ENCODE assay signal across 27 mouse cellular contexts in the genomic region with DNA sequence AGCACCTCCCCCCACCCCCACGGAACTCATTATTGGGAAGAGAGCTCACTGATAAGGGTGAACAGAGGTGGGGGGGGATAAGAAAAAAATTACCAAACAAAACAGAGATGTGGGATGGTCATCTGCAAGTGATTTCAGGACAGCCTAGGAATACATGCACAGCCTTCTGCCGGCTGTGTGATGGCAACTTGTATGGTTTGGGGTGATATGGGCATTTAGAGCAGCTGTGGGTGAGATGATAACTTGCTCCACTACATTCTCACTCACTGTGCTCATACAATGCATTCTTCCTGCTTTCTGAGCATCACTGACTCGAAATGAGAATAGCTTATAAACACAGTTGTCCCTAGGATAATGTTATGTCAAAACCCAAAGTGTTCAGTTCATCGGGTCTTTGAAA.
DNase-seq lines count a peak whose midpoint lies in the region; ATAC-seq and TF ChIP-seq lines count a peak whose summit lies in the region.
"Had no signal": no experiment of that assay in that cellular context is flagged by ENCODE, and none has a peak within 500 bp of the region (broad histone marks: within the 10 kb centered on the region; RNA-seq: fewer than 3 reads in every experiment).

No protein-coding gene starts in this region.

- no peak overlapping the region for H3K27ac ChIP-seq in forebrain, embryonic 11.5 days (ENCODE audit: low read depth, low read length)
- no peak overlapping the region for H3K27ac ChIP-seq in forebrain, embryonic 15.5 days (replicated peaks)
- no peak overlapping the region for H3K27ac ChIP-seq in liver, embryonic 11.5 days (ENCODE audit: low read depth, low read length)
- no peak overlapping the region for H3K27ac ChIP-seq in liver, postnatal 0 days (ENCODE audit: low read depth)
- no peak overlapping the region for H3K27ac ChIP-seq in midbrain, embryonic 15.5 days
- no peak overlapping the region for H3K27ac ChIP-seq in midbrain, embryonic 11.5 days (ENCODE audit: low read depth, low read length)
- H3K27ac ChIP-seq: embryonic facial prominence, embryonic 12.5 days; forebrain, embryonic 10.5 days; heart, adult 2 months; heart, embryonic 15.5 days; hindbrain, embryonic 10.5 days; hindbrain, embryonic 13.5 days had no signal

- no peak overlapping the region for H3K4me2 ChIP-seq in forebrain, embryonic 11.5 days (ENCODE audit: low read depth, low read length, severe bottlenecking)
- H3K4me2 ChIP-seq in forebrain, embryonic 15.5 days (replicated peaks): no peak overlapping the region
- H3K4me2 ChIP-seq in liver, embryonic 11.5 days: no peak overlapping the region
- H3K4me2 ChIP-seq in liver, postnatal 0 days (ENCODE audit: low read depth, low read length): no peak overlapping the region
- H3K4me2 ChIP-seq in midbrain, embryonic 15.5 days: no peak overlapping the region
- H3K4me2 ChIP-seq in midbrain, embryonic 11.5 days: no peak overlapping the region
- H3K4me2 ChIP-seq: embryonic facial prominence, embryonic 12.5 days; heart, embryonic 12.5 days; heart, embryonic 15.5 days; hindbrain, embryonic 13.5 days had no signal

- no peak overlapping the region for H3K9ac ChIP-seq in forebrain, embryonic 11.5 days (ENCODE audit: low read length)
- no peak overlapping the region for H3K9ac ChIP-seq in forebrain, embryonic 15.5 days (replicated peaks)
- H3K9ac ChIP-seq in liver, embryonic 11.5 days (ENCODE audit: low read depth, low read length): no peak overlapping the region
- no peak overlapping the region for H3K9ac ChIP-seq in liver, postnatal 0 days (replicated peaks)
- no peak overlapping the region for H3K9ac ChIP-seq in midbrain, embryonic 15.5 days
- no peak overlapping the region for H3K9ac ChIP-seq in midbrain, embryonic 11.5 days (ENCODE audit: low read length)
- H3K9ac ChIP-seq: embryonic facial prominence, embryonic 12.5 days; heart, embryonic 12.5 days; heart, embryonic 15.5 days; hindbrain, embryonic 13.5 days had no signal

- no peaks in the 10 kb centered on the region for H3K27me3 ChIP-seq in forebrain, embryonic 11.5 days (ENCODE audit: control insufficient read depth, insufficient read depth, low read length)
- H3K27me3 ChIP-seq in forebrain, embryonic 15.5 days: no peaks in the 10 kb centered on the region
- H3K27me3 ChIP-seq in liver, embryonic 11.5 days (replicated peaks; ENCODE audit: control insufficient read depth, insufficient read depth, low read length): no peaks in the 10 kb centered on the region
- H3K27me3 ChIP-seq in liver, postnatal 0 days (ENCODE audit: insufficient read depth, low read length): no peaks in the 10 kb centered on the region
- no peaks in the 10 kb centered on the region for H3K27me3 ChIP-seq in midbrain, embryonic 15.5 days (replicated peaks)
- no peaks in the 10 kb centered on the region for H3K27me3 ChIP-seq in midbrain, embryonic 11.5 days (ENCODE audit: control insufficient read depth, insufficient read depth, low read length)
- H3K27me3 ChIP-seq: CH12.LX; embryonic facial prominence, embryonic 12.5 days; heart, embryonic 12.5 days; heart, embryonic 15.5 days; hindbrain, embryonic 13.5 days had no signal

- TF ChIP-seq CTCF in liver, postnatal 0 days (IDR thresholded peaks at IDR 0.05; ENCODE audit: low read depth): no peak

- no peaks in the 10 kb centered on the region for H3K36me3 ChIP-seq in forebrain, embryonic 11.5 days (ENCODE audit: control insufficient read depth, insufficient read depth, low read length)
- no peaks in the 10 kb centered on the region for H3K36me3 ChIP-seq in forebrain, embryonic 15.5 days
- H3K36me3 ChIP-seq in liver, embryonic 11.5 days (ENCODE audit: control insufficient read depth, insufficient read depth, low read length): no peaks in the 10 kb centered on the region
- no peaks in the 10 kb centered on the region for H3K36me3 ChIP-seq in liver, postnatal 0 days (replicated peaks; ENCODE audit: insufficient read depth, low read length)
- no peaks in the 10 kb centered on the region for H3K36me3 ChIP-seq in midbrain, embryonic 15.5 days (replicated peaks)
- no peaks in the 10 kb centered on the region for H3K36me3 ChIP-seq in midbrain, embryonic 11.5 days (ENCODE audit: control insufficient read depth, insufficient read depth, low read length)
- H3K36me3 ChIP-seq: embryonic facial prominence, embryonic 12.5 days; forebrain, embryonic 10.5 days; G1E; heart, embryonic 12.5 days; heart, embryonic 15.5 days; hindbrain, embryonic 10.5 days; hindbrain, embryonic 13.5 days had no signal

- no peaks in the 10 kb centered on the region for H3K4me1 ChIP-seq in forebrain, embryonic 11.5 days (replicated peaks; ENCODE audit: control insufficient read depth, insufficient read depth, low read length)
- no peaks in the 10 kb centered on the region for H3K4me1 ChIP-seq in forebrain, embryonic 15.5 days
- H3K4me1 ChIP-seq in liver, embryonic 11.5 days (replicated peaks; ENCODE audit: control insufficient read depth, insufficient read depth, low read length): no peaks in the 10 kb centered on the region
- H3K4me1 ChIP-seq in liver, postnatal 0 days (ENCODE audit: insufficient read depth): no peaks in the 10 kb centered on the region
- H3K4me1 ChIP-seq in midbrain, embryonic 15.5 days: peaks cover 8% of the 10 kb centered on the region; the same call in 1 of the 2 replicates
- H3K4me1 ChIP-seq in midbrain, embryonic 11.5 days (ENCODE audit: control insufficient read depth, insufficient read depth, low read length): peaks cover 3% of the 10 kb centered on the region; the same call in 1 of the 2 replicates
- H3K4me1 ChIP-seq: embryonic facial prominence, embryonic 12.5 days; heart, embryonic 12.5 days; hindbrain, embryonic 10.5 days; hindbrain, embryonic 13.5 days had no signal

- WGBS in forebrain, embryonic 11.5 days: 79% methylated on average over 4 of the region's 4 CpGs
- 91% methylated on average over 4 of the region's 4 CpGs for WGBS in forebrain, embryonic 15.5 days
- WGBS in liver, embryonic 11.5 days: 65% methylated on average over 4 of the region's 4 CpGs
- WGBS in liver, postnatal 0 days (ENCODE audit: insufficient replicate concordance): 55% methylated on average over 4 of the region's 4 CpGs
- WGBS in midbrain, embryonic 15.5 days: 70% methylated on average over 4 of the region's 4 CpGs
- 82% methylated on average over 4 of the region's 4 CpGs for WGBS in midbrain, embryonic 11.5 days

- no peaks in the 10 kb centered on the region for H3K9me3 ChIP-seq in forebrain, embryonic 11.5 days (ENCODE audit: control insufficient read depth, low read length)
- H3K9me3 ChIP-seq in forebrain, embryonic 15.5 days: no peaks in the 10 kb centered on the region
- no peaks in the 10 kb centered on the region for H3K9me3 ChIP-seq in liver, embryonic 11.5 days (ENCODE audit: control insufficient read depth, low read length)
- no peaks in the 10 kb centered on the region for H3K9me3 ChIP-seq in liver, postnatal 0 days (ENCODE audit: low read length)
- H3K9me3 ChIP-seq in midbrain, embryonic 15.5 days: no peaks in the 10 kb centered on the region
- no peaks in the 10 kb centered on the region for H3K9me3 ChIP-seq in midbrain, embryonic 11.5 days (ENCODE audit: control insufficient read depth, low read length)
- H3K9me3 ChIP-seq: embryonic facial prominence, embryonic 12.5 days; forebrain, embryonic 10.5 days; G1E; heart, embryonic 12.5 days; heart, embryonic 15.5 days; hindbrain, embryonic 10.5 days; hindbrain, embryonic 13.5 days had no signal

- H3K4me3 ChIP-seq in forebrain, embryonic 11.5 days (ENCODE audit: low read depth, low read length): no peak overlapping the region
- H3K4me3 ChIP-seq in forebrain, embryonic 15.5 days: no peak overlapping the region
- no peak overlapping the region for H3K4me3 ChIP-seq in liver, embryonic 11.5 days (ENCODE audit: low read depth, low read length)
- H3K4me3 ChIP-seq in liver, postnatal 0 days (ENCODE audit: low read depth, low read length): no peak overlapping the region
- H3K4me3 ChIP-seq in midbrain, embryonic 15.5 days: no peak overlapping the region
- H3K4me3 ChIP-seq in midbrain, embryonic 11.5 days (ENCODE audit: low read depth, low read length): no peak overlapping the region
- H3K4me3 ChIP-seq: embryonic facial prominence, embryonic 12.5 days; forebrain, embryonic 10.5 days; heart, adult 2 months; heart, embryonic 12.5 days; heart, embryonic 15.5 days; hindbrain, embryonic 10.5 days; hindbrain, embryonic 13.5 days had no signal

- no peak for DNase-seq in forebrain, embryonic 11.5 days (ENCODE audit: low spot score)
- DNase-seq in liver, embryonic 11.5 days (ENCODE audit: low spot score): no peak
- no peak for DNase-seq in liver, postnatal 0 days
- no peak for DNase-seq in midbrain, embryonic 11.5 days (ENCODE audit: low spot score, missing footprints)
- DNase-seq in layer of hippocampus, adult 11-12 months (ENCODE audit: low spot score): no peak
- DNase-seq: adrenal gland, postnatal 10 days; adrenal gland, postnatal 36 days; B cell, adult 2 months; cerebellum, adult 18-20 months; cerebellum, adult 9-10 months; cerebellum, postnatal 14 days; gastrocnemius, postnatal 25 days; heart, adult 2 months; heart, postnatal 36 days had no signal

- TF ChIP-seq EP300 in liver, postnatal 0 days (IDR thresholded peaks at IDR 0.05; ENCODE audit: low read depth): no peak

- 0 out of 2 replicates have a peak, but pooled peaks have one; percentile 24 for ATAC-seq in forebrain, embryonic 11.5 days (replicated peaks; ENCODE audit: low FRiP score)
- no peak for ATAC-seq in forebrain, embryonic 15.5 days (replicated peaks)
- peak; percentile 58; the same call in 1 of the 2 replicates for ATAC-seq in liver, embryonic 11.5 days (replicated peaks; ENCODE audit: low FRiP score)
- ATAC-seq in liver, postnatal 0 days: no peak
- ATAC-seq in midbrain, embryonic 15.5 days (replicated peaks): peak; percentile 20; the same call in 1 of the 2 replicates
- ATAC-seq in midbrain, embryonic 11.5 days (ENCODE audit: low FRiP score): no peak
- ATAC-seq: forebrain, embryonic 14.5 days; hindbrain, embryonic 16.5 days; Patski had no signal

Comparison
In these comparisons a context has a peak if more than half of its experiments do, and no peak if none do; other contexts are left out.
1. ATAC-seq: peak in forebrain, embryonic 11.5 days (single experiment), liver, embryonic 11.5 days (single experiment) and midbrain, embryonic 15.5 days (single experiment); none in forebrain, embryonic 15.5 days (single experiment), liver, postnatal 0 days (single experiment) and midbrain, embryonic 11.5 days (single experiment).